Mouse (Mus musculus) monocyte, adult 5-6 weeks (primary cell): ENCODE measurements around the gene Gnat3. TPM values are rescaled to one million over a fixed set of nuclear protein-coding genes. Genes with fewer than 3 reads are reported as not detected.
"Not testable (repeated sequence)": the region's sequence is repeated elsewhere in the genome, so short reads cannot be mapped to it uniquely, and the experiment has no call there.

Experiments used
- ATAC-seq: fragments of 153-309, 156-312 bp; replicated peaks from 2 replicates; pipeline ENCODE4 v1.8.0; 2017; ENCODE audit warnings: mild to moderate bottlenecking; ENCODE audit not compliant: low TSS enrichment, insufficient number of reproducible peaks, severe bottlenecking, poor library complexity, low FRiP score
- total RNA-seq: library from RNA; stranded (forward); fragments of 200-1000, 200-491, 200-594 nt; gene quantifications from 3 replicates; pipeline ENCODE4 v1.2.3, GENCODE M21; 2017

Gnat3 gene
- not detected in 3 replicates for total RNA-seq

GRCm38 (mm10) chr5:17962249-17962648 is at the start of gene Gnat3:
TSS of gene Gnat3 (plus strand) at chr5:17962549.
- no peak for ATAC-seq

DNA sequence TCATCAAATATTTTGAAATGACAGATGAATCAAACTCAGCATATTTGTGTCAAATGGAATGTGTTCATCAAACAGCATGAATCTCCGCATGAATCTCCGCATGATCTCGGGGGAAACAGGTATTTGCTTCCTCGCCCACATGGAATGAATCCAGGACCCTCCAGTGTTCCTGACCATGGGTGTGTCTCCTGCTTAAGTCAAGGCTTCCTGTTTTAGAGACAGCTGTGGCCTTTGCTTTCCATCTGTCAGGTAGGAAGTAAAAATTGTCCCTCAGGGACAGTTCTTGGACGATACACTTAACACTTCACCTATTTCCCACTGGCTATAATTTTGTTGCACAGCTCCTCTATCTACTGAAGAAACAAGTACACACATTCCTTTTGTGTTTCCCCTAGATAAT is 43.4 kb upstream of the Gnat3 start:
- no peak for ATAC-seq

DNA sequence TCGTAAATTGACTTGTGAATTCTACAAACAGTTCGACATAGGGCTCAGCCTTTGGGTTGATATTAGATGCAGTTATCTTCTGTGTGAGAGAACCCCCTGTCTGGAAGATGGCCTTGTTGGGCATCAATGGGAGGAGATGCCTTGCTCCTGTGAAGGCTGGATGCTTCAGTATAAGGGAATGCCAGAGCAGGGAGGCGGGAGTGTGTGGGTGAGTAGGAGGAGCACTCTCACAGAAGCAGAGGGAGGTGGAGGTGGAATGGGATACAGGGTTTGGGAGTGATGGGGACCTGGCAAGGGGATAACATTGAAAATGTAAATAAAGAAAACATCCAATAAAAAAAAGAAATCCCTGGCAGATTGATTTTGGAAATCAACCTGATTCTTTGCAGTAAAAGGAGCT is 38.7 kb upstream of the Gnat3 start:
- no peak for ATAC-seq

GRCm38 (mm10) chr5:17924085-17924518 is 38.2 kb upstream of the Gnat3 start:
- ATAC-seq: no peak

DNA sequence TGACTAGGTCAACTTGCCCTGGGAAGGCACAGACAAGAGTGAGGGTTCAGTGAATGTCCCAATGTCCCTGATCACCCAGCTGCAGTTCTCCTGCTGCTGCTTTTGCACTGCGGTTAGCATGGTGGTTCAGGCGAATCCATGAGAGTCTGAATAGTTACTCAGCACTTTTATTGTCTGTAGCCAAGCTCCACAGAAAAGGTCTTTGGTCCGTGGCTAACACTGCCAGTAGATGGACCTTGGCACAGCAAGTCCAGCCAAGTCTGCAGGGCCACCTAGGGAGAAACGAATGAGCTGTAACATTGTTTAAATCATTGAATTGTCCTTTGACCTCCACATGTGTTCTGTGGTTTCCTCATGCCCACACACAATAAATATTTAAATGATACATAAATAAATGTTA is 33.9 kb upstream of the Gnat3 start:
- no peak for ATAC-seq

- ATAC-seq: no peak
Observed at GRCm38 (mm10) chr5:17929006-17929567, 33.3 kb upstream of the Gnat3 start.

GRCm38 (mm10) chr5:17931588-17931987 is 30.8 kb upstream of the Gnat3 start:
- not testable (repeated sequence) for ATAC-seq

GRCm38 (mm10) chr5:17934501-17934900 is 27.8 kb upstream of the Gnat3 start:
- no peak for ATAC-seq

- ATAC-seq: no peak
Observed at GRCm38 (mm10) chr5:17938170-17938939, 24.0 kb upstream of the Gnat3 start.

DNA sequence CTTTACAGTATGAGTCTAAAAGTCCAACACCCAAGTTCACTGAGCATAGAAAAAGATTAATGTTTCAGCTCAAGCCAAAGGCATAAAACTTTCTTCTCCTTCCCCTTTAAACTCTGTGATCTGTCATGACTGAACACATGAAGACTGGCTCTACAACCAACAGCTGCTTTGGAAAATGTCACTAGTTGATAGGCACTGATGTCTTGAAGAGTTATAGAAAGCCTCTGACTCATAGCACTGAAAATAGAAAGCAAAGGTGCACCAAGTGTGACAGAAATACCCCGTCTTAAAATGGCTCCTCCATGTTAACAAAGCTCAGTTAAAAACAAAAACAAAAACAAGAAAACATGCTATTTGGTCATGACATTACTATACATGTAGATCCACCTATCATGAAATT is 5.9 kb upstream of the Gnat3 start:
- no peak for ATAC-seq

- ATAC-seq: no peak
Observed at GRCm38 (mm10) chr5:17969704-17970390, 7.5 kb downstream of the Gnat3 start.

DNA sequence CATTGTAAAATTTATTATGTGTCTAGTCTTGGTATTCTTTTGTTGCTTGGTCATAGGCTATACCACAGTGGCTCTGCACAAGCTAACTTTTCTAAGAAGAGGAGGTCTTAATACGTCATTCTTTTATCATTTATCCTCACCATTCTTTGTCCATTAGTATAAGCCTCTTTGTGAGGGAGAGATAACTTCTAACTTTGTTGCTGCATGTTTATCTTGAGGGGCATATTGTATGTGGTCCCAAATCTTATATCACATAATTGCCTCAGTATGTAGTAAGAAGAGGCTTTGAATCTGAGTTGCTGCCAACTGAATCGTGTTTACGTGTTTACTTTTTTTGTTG is 8.0 kb downstream of the Gnat3 start:
- no peak for ATAC-seq

DNA sequence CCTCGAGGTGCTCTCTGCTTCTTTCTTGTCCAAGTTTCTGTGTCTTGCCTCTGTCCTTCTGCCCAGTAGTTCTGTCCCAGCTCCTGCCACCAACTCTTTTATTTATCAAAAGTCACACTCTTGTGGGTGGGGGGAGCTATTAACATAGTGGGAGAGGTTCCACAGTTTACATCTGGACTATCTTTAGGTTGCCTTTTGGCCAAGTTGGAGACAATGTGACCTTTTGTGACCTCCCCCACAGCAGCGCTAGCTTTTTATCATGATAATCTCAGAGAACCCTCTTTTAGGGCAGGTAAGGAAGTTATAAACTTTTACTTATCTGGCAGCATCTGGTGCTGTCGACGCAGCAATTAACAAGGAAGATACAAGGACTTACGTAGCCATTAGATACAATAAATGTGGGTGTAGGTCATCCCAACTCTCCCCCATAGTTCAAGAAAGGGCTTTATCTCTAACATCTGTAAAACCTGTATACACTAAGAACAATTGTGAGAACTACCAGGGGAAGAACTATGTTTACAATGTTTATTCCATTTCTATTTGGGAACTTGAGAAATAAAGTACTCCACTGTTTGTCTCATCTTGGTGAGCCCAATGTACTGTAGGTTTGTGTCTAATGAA is 18.3 kb downstream of the Gnat3 start:
- no peak for ATAC-seq

GRCm38 (mm10) chr5:17982770-17983169 is 20.4 kb downstream of the Gnat3 start:
- no peak for ATAC-seq

- no peak for ATAC-seq
Observed at GRCm38 (mm10) chr5:17984522-17984921, 22.2 kb downstream of the Gnat3 start.

DNA sequence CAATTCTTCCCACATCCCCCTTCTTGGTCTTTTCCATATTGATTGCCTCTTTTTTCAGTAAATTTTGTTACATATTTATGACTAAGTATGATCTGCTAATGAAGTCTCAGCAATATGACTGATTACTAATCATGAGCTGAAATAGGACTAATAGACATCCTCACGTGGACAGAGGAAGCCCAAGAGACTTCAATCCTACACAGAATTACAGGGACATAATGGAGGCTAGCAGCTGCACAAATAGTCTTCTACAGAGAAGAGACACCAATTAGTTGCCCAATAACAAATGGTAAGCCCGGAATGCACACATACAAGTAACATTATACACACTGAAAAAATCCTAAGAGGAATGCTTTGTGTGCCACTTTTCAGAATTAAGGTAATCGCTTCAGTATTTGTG is 24.3 kb downstream of the Gnat3 start:
- no peak for ATAC-seq

DNA sequence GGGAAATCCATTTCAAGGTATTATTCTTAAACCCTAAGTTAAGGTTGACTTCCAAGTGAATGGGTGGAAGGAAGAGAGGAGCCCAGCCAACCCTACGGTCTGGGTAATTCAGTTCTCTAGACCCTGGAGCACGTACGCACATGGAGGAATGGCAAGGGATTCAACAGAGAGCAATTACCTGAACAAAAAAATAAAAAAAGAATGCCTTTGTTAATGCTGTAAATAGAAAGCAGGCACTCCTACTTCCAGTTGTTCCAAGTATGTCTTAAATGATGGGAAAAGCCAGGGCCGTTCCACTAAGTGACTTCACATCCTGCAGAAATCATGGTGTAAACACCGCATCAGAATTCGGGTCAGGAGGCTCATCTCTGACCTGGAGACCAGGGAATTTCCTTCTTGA is 28.3 kb downstream of the Gnat3 start:
- no peak for ATAC-seq

GRCm38 (mm10) chr5:17999570-17999969 is 37.2 kb downstream of the Gnat3 start:
- no peak for ATAC-seq

DNA sequence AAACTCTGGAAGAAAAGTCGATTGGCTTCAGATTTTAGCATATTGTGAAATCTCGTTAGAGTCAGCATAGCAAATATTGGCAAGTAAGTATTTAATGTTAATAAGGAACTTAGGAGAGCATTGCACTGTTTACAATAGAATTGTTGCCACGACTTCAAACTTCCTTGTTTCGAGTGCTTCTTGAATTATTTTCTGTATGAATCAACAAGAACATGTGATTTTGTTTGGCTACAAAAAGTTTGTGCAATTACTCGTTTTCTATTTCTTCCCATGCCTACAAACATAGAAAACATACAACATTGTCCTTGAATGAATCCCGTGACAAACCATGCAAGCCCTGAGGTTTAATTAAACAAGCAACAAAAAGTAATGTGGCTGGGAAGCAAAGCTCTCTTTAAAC is 37.8 kb downstream of the Gnat3 start:
- ATAC-seq: peak; percentile 70; the same call in 1 of the 2 replicates

GRCm38 (mm10) chr5:18001646-18002045 is 39.3 kb downstream of the Gnat3 start:
- no peak for ATAC-seq
